Mouse (Mus musculus) adrenal gland, adult 8-10 months (tissue): ENCODE data around the gene Zfp1. TPM values are rescaled to one million over a fixed set of nuclear protein-coding genes. Genes with fewer than 3 reads are reported as not detected.

ENCODE experiments used
- DNase-seq: peaks from one replicate; pipeline ENCODE4 v3.0.0; 2022
- total RNA-seq, 4 experiments: library from RNA; stranded (reverse); gene quantifications; 2 replicates each; pipeline ENCODE4 v1.2.4; 2022

Gene Zfp1
- total RNA-seq, result 10 to 100 TPM in 2 of 4 experiments, 1 to 10 TPM in 2; 7.9 to 11.6 (median 9.7) TPM

DNA sequence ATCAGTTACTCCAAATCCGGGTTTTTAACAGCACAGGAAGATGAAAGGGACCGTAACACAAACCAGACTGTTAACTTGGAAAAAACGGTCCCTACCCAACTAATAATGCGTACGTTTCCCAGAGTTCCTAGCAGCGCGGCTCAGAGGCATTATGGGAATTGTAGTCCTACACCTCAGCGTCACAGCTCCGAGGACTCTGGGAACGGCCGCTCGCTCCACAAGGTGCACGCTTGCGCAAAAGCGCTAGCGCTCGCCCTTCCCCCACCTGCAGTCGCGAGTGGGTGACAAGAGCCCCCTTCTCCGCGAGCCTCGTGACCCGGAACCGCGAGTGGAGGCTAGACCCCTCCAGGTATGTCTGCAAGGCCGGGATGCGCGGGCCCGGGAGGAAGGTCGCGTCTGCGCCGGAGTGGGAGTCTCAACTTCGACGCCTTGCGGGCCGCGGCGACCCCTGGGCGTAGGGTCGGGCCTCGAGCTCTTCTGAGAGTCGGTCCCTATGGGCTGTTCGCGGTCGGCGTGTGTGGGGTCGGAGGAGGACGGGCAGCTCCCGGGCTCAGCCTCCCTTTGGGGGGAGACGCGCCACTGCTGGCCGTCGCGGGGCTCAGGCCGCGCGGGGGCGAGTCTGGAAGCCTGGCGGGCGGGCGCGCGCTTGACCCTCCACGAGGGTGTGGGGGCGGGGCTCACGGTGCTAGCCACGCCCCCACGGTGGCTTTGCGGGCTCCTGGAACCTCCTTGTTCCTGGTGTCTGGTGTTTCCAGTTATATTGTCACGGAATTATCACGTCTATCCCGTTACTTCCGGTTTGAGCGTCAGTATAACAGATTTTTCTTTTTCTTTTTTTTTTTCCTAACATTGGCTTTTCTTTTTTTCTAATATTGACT lies at the start of gene Zfp1:
TSS of gene Zfp1 (plus strand) at position 138 of the 878 bp plus-strand sequence.
- DNase-seq, result peak; percentile 92

DNA sequence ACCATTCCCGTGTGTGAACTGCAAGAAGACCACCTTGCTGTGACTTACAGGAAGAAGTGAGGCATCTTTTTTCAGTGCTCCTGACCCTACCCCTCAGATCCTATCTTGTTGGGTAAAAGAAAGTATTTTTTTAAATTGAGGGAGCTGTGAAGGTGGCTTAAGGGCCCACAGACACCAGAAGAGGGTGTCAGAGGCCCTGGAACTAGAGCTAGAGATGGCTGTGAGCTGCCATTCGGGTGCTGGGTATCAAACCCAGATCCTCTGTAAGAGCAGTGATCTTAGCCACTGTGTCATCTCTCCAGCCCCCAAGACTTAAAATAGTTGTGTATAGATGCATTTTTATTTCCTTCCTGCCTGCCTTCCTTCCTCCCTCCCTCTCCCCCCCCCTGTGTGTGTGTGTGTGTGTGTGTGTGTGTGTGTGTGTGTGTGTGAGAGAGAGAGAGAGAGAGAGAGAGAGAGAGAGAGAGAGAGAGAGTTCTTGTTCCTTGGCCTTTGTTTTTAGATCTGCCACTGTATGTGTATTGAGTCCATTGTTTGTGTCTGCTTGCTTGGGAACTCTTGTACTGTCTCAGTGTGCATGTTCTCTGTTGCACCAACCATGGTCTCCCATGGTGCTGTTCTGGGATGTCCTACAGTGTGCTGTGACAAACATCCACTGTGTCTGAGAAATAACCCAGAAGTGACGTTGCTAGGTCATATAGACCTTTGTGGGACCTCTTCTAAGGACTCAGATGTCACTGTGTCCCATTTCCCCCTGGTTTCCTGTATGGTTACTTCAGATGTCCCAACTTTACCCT lies 49.0 kb upstream of the Zfp1 start:
- DNase-seq, result no peak

DNA sequence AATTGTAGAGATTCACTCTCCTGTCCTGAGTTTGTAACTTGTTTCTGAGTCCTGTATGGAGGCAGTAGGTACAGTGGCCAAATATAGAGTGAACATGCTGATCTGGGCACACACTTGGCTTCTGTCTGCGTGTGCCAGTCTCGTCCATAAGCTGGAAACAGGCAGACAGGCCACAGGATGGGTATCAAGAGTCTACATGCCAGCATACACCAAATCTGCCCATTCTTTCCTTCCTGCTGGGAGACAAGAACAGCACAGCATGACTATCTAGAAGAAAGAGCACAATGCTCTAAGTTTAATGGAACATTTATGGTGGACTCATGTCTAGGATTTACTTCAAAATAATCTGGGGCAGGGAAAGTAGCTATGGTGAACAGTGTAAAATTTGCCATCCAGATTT lies 48.2 kb upstream of the Zfp1 start:
- no peak for DNase-seq

DNA sequence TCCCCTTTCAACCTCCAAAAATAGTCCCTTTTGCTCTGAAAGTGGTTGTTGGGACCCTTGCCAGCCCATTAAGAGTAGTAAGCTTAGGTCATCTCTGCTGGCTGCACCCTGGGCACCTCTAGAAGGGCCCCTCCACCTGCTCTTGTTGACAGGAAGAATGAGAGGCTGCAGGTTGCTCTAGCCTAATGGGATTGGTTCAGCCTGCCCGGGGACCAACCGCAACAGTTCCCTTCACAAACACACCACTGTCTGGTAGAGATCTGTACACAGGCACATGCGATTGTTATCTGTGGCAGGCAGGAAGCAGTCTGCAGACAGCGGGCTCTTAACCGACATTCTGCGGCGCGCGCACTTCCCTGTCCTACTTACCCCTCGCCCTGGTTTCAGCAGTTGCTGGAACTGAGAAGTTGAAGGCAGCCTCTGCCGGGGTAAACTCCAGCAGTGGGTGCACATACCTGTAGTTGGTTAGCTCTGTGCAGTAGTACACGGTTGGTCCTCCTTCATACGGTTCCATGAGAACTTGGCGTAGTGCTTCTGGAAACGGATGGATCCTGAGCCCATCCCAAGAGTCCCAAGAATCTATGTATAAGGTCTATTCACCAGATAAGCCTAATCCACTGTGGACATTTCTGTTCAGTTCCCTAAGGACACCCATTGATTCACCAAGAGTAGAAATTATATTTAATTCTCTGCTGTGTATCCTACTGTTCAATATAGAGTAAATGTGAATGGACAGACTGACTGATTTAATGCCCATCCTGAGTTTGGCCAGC lies 47.3 kb upstream of the Zfp1 start:
- DNase-seq, result no peak

DNA sequence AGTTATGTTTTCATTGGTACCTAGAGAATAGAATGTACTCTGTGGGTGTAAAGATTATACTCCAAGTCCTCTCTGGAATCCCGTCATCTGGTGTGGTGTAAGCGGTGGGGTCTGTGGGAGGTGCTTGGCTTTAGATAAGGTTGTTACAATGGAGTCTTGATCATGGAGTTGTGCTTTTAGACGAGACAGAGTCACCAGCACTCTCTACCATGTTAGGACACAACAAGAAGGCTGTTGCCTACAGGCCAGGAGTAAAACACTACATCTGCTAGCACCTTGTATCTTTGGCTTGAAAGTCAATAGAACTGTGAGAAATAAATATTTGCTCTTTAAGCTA lies 46.7 kb upstream of the Zfp1 start:
- DNase-seq, result no peak

DNA sequence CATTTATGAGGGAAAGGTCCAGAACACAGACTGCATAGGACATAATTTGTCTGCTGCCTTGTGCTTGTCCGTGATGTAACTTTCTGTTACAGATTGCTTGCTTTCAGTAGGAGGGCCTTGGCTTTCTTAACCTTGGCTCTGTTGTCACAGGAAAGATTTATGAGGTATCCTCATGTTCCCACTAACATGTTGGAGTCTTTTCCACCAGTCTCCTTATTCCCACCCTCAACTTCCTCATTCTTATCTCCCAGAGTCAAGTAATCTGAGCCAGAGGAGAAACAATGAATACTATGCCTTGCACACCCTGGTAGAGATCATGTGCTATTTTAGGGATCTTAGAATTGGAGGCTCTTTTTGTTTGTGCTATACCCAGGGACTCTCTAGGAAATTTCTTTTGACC lies 45.9 kb upstream of the Zfp1 start:
- DNase-seq, result no peak

DNA sequence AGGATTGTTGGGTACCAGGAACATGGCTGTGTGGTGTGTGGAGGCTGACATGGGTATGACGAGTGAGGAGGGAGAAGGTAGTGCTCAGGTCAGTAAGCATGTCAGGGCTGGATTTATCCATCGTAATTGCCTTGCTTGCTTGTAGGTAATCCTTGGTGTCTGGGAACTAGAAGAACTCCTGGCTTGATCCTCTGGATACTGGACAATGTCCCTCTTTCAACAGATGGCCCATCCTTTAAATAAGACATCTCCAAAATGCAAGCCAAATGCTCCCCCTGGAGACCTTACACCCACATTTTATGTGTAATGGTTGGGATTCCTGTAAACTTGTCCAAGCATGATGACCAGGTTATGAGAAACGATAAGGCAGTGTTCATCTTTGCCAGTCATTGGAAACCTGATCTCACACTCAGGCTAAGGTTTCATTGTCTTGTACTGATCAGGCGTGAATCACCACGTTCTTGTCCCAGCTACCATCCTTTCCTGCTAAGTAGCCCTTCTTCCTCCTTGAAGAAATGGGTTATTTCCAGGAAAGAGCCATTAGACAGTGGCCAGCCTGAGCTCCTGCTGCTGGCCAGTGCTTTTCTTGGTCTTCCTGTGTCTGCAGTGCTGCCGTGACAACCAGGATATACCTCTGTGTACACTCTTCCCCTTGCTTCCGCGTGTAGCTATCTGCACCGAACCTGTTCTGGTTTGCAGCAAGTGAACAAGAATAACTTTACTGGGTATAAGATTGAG lies 43.3 kb upstream of the Zfp1 start:
- DNase-seq, result no peak

DNA sequence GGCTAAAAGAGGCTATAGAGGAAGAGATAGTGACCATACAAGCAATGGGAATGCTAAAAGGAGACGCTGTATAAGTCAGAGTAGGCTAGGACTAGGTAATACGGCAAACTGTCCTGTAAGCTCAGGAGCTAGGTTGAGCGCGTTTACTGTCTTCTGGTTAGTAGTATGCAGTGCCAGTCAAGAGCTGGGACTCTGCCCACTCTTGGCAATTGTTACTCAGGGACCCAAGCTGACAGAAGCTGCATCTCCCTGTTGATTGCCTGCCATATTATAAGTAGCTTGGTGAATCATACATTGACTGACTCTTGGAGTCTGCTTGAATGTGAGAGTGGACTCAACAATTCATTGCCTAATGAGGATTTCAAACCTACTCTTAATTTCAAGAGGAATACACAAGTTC lies 41.2 kb upstream of the Zfp1 start:
- DNase-seq, result no peak

DNA sequence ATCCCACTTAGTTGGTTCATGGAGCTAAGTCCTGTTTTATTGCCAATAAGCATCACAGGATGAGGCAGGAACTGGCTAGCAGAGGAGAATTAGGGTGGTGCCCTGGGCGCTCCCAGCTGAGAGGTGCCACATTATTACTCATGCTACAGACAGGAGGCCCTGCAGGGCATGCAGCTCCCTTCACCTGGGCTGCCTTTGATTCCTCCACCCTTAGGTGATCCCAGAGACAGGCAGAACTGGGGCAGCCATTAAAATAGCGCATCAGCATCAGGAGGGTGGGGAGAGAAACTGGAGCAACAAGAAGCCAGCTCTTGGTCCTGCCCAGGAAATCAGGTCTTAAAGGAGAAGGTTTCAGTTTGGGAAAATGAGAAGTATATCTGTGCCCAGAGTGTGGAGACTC lies 38.2 kb upstream of the Zfp1 start:
- DNase-seq, result no peak

DNA sequence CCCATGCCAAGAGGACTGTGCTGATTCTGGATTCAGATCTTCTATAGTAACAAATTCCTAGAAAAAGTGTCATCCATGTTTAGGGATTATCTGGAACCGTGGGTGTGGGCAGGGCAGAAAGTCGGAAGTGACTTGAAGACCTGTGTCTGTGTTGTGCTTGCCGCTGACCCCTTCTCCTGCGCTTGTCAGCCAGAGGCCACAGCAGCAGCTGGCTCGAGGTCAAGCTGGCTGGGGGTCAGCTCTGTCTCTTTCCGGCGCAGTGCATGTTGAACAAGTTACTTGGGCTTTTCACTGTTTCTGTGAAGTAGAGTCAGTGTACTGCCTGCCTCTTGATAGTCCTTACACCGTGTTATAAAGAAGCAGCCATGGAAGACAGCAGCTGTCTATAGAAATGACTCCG lies 36.2 kb upstream of the Zfp1 start:
- DNase-seq, result no peak

DNA sequence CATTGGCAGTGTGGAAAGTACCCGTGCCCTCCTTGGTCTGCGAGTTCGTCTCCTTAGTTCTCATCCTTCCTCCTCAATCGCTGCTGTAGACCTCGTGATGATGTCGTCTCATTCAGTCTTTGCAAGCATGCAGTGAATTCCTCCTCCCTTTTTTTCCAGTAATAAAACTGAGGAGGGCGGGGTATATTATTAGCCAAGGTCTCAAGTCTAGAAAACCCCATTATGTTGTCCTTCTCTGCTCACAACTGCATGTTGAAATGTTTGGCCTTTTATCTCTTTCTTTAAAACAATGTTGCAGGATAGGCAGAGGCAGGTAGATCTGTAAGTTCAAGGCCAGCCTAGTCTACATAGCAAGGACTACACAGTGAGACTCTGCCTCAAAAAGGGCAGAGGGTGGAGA lies 35.8 kb upstream of the Zfp1 start:
- DNase-seq, result no peak

DNA sequence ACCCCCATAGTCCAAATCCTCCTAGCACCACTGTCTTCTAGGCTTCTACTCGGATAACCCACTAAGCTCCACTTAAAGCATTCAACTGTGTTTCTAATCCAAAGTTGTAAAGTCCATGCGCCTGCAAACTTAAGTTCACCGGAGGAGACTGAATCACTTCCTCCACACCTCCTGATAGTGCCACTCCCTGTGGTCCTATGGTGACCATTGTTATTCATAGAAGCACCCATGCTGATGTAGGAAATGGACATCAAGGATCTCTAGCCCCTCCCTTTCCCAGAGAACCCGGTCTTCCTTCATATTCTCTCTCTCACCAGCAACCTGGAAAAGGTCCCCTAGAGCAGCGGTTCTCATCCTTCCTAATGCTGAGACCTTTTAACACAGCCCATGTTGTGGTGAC lies 30.0 kb upstream of the Zfp1 start:
- DNase-seq, result no peak

DNA sequence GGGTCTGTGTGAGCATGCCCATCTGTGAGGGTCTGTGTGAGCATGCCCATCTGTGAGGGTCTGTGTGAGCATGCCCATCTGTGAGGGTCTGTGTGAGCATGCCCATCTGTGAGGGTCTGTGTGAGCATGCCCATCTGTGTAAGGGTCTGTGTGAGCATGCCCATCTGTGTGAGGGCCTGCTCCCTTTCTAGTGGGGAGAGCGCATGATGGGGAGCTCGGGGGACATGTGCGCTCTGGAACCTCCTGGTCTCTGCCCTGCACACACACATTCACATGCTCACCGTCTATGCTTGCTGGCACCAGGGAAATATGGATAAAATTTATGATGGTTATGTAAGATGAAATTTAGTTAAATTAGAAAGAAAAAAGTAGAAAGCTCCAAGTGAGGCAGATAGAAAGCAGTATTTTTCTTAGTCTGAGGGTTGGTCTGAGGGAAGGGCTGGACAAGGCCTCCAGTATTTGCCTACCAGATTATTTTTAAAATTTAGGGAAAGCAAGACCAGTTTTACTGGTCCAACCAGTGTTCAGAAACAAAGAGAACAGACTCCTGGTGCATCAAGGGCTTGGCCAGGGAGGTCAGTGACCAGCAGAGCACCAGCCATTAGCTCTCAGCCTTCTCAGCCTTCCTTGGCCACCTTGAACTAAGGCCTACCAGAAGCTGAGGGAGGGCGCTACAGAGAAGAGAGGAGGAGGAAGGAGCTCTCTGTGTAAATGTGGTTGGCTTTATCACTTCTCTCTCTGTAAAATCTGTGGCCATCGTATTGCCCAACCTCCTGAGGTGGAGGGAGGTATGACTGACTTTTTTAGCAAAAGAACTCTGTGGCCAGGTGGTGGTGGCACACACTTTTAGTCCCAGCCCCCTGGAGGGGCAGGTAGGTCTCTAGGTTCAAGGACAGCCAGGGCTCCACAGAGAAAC lies 28.2 kb upstream of the Zfp1 start:
- DNase-seq, result no peak

DNA sequence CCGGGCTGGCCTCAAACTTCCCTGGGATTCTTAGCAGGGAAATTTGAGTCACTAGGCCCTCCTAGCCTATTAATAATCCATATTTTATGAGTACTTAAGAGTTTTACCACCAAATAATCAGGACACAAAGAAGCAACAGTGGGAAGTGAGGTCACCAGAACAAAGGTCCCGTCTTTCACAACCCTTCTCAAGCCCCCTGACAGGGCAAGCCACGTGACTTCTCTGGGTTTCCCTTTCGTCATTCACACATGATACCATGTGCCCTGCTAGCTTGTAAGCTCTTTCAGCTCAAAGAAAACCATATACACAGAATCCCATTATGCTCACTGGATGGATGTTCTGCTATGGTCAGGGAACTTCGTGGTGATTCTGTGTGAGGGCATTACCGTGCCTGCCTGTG lies 25.4 kb upstream of the Zfp1 start:
- DNase-seq, result no peak

DNA sequence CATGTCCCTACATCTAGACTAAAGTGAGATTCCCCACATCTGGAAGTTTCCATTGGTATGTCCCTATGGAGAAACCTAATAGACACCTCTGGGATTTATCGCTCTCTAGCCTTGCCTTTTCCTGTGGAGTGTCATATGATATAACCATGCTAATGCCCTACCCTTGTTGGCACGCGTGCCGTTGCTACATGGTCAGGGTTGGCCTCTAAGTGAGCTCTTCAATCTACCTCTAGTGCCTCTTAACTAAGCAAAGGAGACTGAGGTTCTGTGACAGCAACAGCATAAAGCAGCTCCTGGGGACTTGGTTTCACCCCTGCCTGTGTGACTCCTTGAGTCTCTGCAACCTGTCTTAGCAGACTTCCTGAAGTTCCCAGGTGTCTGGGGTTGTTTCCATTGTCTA lies 24.9 kb upstream of the Zfp1 start:
- DNase-seq, result no peak

DNA sequence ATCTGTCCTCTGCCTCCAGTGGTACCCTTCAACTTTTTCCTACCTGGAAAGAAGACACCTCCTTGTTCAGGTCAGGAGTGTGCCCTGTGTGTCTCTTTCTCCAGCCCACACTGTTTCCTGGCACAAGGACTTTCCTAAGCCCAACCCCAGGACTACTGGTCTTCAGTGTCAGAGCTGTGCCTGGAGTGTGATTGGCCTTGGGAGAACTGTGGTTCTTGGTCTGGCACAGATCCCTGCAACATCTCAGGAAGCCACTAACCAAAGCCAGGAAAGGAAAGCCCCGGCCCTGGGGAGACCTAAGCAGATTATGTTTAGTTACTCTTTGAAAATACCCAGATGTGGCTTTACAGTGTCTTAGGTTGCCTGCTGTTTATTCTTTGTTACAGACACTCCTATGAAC lies 23.3 kb upstream of the Zfp1 start:
- DNase-seq, result no peak

DNA sequence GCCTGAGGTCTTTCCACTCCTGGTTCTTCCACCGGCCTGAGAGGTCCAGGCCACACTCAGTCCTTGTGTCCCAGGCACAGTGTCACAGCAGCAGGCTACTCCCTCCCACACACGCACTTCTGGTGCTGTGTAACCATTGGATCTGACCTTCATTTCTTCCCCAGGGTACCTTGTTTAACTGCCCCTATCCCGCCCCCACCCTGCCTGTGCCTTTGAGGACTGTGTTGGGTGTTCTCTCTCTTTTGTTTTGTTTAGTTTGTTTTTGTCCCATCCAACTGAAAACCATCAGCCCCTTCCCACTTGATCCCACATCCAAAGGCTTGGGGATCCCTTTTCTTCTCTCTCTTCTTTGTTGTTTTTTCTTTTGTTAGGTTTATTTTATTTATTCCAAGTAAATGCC lies 21.1 kb upstream of the Zfp1 start:
- no peak for DNase-seq

DNA sequence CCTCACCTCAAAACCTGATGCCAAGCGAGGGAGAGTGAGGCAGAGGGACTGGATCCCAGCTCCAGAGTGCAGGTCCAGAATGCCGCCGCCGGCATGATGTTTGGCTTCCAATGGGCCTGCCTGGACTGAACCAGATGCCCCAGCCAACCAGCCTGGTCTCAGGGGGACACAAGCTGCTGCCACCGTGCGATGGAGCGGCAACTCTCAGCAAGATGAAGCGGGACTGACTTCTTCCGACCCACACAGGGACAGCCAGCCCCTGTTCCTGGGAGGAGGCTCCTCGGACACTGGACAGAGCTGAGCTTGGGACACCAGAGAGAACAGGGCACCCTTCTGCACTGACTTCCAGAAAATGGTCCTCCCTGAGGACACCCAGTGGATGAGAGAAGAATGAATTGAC lies 20.6 kb upstream of the Zfp1 start:
- no peak for DNase-seq

DNA sequence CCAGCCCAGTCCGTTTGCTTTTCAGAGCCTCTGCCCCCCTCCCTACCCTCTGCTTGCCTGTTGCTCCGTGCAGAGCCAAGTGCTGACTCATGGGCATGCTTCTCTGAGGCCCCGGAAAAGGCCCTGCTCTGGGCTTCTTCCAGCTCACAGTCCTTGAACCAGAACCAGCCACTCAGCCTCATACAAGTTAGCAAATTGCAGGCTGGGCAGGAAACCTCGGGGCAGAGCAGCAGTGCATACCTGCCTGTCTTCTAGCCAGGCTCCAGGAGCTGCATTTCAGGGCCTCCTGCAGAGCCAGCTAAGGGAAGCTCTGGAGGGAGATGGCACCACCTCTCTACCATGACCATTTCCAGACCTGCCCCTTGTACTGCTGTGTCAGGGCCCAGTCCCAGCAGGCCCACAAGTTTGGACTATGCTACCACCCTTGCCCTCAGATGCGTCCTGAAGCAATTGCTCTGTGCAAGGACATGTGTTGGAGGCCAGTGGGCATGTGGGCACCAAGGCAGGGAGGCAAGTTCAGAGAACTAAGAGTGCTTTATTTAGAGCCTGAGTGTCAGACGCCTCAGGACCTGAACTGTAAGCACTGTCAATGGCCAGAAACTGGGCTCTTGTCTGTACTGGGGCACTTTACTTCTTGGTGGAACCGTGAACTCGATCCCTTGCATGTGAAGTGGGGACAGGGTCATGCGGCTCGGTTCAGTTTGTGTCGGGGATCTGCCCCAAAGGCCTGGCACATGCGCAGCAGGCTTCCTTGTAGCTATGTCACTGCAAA lies 18.9 kb upstream of the Zfp1 start:
- DNase-seq, result peak; percentile 92

DNA sequence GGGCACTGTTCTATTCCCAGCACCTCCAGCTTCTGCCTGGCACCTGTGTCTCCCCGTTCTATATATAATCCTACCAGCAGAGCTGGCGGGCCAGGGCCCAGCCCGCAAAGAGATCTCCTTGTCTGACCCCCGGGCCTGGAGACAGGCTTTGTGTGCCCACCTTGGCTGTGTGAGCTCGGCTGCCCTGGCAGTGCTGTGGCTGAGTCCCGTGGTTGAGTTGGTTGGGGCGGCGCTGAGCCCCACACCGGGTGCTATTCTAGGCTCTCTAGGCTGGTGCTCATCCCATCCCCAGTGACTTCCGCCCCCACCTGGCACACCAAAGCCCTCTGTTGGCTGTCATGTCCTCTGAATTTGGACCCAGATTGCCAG lies 18.4 kb upstream of the Zfp1 start:
- no peak for DNase-seq
